Mouse (Mus musculus) spleen, adult 2 months (tissue): ENCODE results near the gene E2f3. TPM values are rescaled to one million over a fixed set of nuclear protein-coding genes. Genes with fewer than 3 reads are reported as not detected.

Experiments
- DNase-seq, 2 experiments: peaks; one replicate each; pipeline versions ENCODE4 v3.0.0 to v3.0.0-alpha.2; 2012 to 2021; ENCODE audit warnings: low spot score in 2 of 2, low read depth in 1 of 2
- H3K27ac ChIP-seq: fragments of 200-500 bp; 2 replicates; pipeline ENCODE4 v1.5.1; 2012; ENCODE audit warnings: low read length, inconsistent platforms; ENCODE audit not compliant: insufficient read depth
- H3K27me3 ChIP-seq: fragments of 200-500 bp; 2 replicates; pipeline ENCODE4 v1.6.1; 2012; ENCODE audit warnings: mild to moderate bottlenecking, moderate library complexity, low read length, inconsistent platforms; ENCODE audit not compliant: control insufficient read depth, insufficient read depth
- H3K36me3 ChIP-seq: fragments of 200-500 bp; 2 replicates; pipeline ENCODE4 v1.6.1; 2012; ENCODE audit warnings: mild to moderate bottlenecking, low read length, inconsistent platforms; ENCODE audit not compliant: control insufficient read depth, insufficient read depth
- H3K4me1 ChIP-seq: fragments of 200-500 bp; 2 replicates; pipeline ENCODE4 v1.6.1; 2011; ENCODE audit warnings: inconsistent platforms; ENCODE audit not compliant: control insufficient read depth, insufficient read depth, insufficient read length
- H3K4me3 ChIP-seq: fragments of 200-500 bp; 2 replicates; pipeline ENCODE4 v1.5.1; 2011; ENCODE audit warnings: mild to moderate bottlenecking, inconsistent platforms; ENCODE audit not compliant: insufficient read depth, insufficient read length; ENCODE audit errors: extremely low read depth
- CTCF ChIP-seq: fragments of 200-500 bp; IDR thresholded peaks from 2 replicates; pipeline ENCODE4 v1.5.1; 2011; ENCODE audit warnings: mild to moderate bottlenecking, inconsistent platforms; ENCODE audit not compliant: insufficient read depth, insufficient read length, insufficient replicate concordance; ENCODE audit errors: extremely low read depth
- POLR2A ChIP-seq: fragments of 200-500 bp; IDR thresholded peaks from 2 replicates; pipeline ENCODE4 v1.6.1; 2011; ENCODE audit warnings: low read depth, low read length, inconsistent platforms
- WGBS: fragments of 180-500 bp; shearing (Covaris S2); methylation state at CpG from one replicate; pipeline ENCODE4 v1.1.7; 2018; 5-methylcytosine and 5-hydroxymethylcytosine counted together
- polyA plus RNA-seq: library from polyadenylated mRNA; depleted of rRNA; stranded (reverse); fragments of >200 nt; gene quantifications from 2 replicates; pipeline ENCODE4 v1.2.3, GENCODE M21; 2012

Gene E2f3
- polyA plus RNA-seq, 1 experiment, result 2.1 TPM

DNA sequence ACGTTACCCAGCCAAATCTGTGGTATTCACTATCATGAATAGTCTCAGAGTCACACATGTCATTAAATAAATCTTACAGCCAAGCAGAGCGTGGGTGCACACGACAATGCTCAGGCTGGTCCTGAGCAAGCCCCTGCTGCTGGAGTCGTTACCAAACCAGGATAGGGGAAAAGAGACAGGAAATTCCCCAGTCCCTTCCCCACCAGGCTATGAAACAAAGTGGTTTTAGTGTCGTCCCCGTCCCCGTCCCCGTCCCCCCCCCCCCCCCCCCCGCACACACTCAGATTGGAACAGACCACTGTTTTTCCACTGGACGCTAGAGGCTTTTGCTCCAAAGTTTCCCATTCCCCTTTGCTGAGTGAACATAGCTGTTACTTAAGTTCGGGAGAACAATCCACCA, 30.6 kb downstream of the E2f3 start:
- peaks cover 8% of the 10 kb centered on the region; the same call in 1 of the 2 replicates for H3K4me1 ChIP-seq
- no peaks in the 10 kb centered on the region for H3K36me3 ChIP-seq
- 85% methylated on average over 11 of the region's 11 CpGs for WGBS
- no peaks in the 10 kb centered on the region for H3K27me3 ChIP-seq
- H3K4me3 ChIP-seq, result no peak overlapping the region
- TF ChIP-seq CTCF, result no peak
- no peak for TF ChIP-seq POLR2A
- no peak overlapping the region for H3K27ac ChIP-seq
- DNase-seq, result no peak

DNA sequence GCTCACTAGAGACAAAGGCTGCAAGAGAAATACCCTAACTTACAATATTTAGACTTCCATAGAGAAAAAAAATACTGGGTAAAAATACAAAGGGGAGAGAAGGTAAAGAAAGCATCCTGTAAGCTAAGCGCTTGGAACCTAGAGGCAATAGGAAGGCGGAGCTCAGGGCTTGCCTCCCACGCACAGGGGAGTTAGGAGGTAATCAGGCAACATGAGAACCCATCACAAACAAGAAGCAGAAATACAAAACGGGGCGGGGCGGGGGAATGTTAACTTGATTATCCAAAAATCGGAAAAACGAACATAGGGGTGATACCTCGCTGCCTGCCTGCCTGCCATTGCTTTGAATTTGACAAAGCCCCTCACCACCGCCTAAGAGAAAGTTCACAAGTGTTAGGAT, 31.1 kb downstream of the E2f3 start:
- 95% methylated on average over 10 of the region's 10 CpGs for WGBS
- peaks cover 8% of the 10 kb centered on the region; the same call in 1 of the 2 replicates for H3K4me1 ChIP-seq
- no peaks in the 10 kb centered on the region for H3K27me3 ChIP-seq
- H3K4me3 ChIP-seq, result no peak overlapping the region
- no peak overlapping the region for H3K27ac ChIP-seq
- no peak for TF ChIP-seq CTCF
- TF ChIP-seq POLR2A, result no peak
- DNase-seq, result no peak
- no peaks in the 10 kb centered on the region for H3K36me3 ChIP-seq

DNA sequence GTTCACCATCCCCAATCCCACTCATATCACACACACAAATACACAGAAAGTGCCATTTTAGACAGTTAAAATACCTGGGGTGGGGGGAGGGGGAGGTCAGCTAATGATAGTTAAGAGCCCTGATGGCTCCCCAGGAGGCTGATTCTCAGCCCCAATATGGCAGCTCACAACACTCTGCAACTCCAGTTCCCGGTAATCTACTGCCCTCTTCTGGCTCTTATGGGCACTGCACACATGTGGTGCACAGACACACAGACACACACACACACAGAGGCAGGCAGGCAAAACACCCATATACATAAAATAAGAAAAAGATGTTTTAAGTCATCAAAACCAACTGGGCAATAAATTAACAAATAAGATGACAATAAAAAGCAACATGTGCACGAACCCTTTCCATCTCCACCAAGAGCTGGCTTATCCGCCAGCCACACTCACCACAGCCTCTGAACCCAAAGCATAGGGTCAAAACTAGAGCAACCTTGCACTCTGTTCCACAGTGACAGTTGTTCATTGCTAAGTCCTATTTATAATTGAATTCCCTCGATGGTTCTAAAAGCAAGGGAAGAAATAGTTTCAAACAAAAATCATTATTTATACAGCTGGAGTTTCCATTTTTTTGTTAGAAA, 32.3 kb downstream of the E2f3 start:
- TF ChIP-seq POLR2A (no peak), CTCF (no peak)
- Histone ChIP-seq H3K27me3 (no peaks in the 10 kb centered on the region), H3K36me3 (no peaks in the 10 kb centered on the region), H3K27ac (no peak overlapping the region), H3K4me1 (peaks cover 8% of the 10 kb centered on the region; the same call in 1 of the 2 replicates), H3K4me3 (no peak overlapping the region)
- DNase-seq, result no peak
- 94% methylated on average over 4 of the region's 4 CpGs for WGBS

DNA sequence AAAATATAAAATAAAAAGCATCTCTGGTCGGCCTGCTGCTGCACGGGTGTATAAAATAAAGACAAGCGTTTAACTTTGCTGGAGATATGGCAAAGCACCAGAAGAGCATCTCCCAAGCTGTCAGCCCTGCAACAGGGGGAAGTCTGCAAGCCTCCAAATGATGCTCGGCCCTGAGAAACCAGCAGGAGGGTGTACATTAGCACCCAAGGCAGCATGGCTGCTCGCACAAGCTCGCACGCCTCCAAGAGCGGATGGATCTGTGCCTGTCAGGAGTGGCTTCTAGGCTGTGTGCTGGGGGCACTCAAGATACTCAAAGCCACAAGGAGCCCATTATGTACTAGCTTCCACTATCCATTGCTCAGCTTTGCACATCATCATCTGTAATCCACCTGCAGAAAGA, 39.8 kb downstream of the E2f3 start:
- TF ChIP-seq CTCF (no peak), POLR2A (no peak)
- DNase-seq, result no peak
- no peaks in the 10 kb centered on the region for H3K4me1 ChIP-seq
- H3K27ac ChIP-seq, result no peak overlapping the region
- H3K27me3 ChIP-seq, result no peaks in the 10 kb centered on the region
- H3K4me3 ChIP-seq, result no peak overlapping the region
- WGBS, result 95% methylated on average over 8 of the region's 8 CpGs
- H3K36me3 ChIP-seq, result no peaks in the 10 kb centered on the region

DNA sequence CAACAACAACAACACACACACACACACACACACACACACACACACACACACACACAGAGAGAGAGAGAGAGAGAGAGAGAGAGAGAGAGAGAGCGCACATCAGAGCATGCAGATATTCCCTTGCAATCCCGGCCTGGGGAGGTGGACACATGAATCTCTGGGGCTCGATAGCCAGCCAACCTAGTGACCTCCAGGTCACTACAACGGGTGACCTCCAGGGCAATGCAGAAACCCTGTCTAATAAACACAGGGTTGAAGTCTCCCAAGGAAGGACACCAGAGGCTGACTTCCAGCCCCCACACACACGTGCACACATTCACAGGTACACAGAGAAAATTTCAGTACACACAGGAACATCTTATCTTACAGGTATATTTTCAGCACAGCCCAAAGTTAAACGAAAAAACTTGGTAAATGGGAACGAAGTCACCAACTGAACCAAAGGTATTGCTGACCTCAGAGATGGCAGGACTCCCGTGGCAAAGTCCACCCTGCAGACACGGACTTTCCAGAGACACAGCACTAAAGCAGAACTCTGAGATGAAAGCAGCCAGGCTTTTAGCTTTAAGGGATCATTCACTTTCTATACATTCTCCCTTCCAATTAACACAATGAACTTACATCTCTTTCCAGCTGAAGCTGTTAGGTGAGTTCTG, 40.8 kb downstream of the E2f3 start:
- H3K36me3 ChIP-seq, result no peaks in the 10 kb centered on the region
- WGBS, result 90% methylated on average over 9 of the region's 9 CpGs

DNA sequence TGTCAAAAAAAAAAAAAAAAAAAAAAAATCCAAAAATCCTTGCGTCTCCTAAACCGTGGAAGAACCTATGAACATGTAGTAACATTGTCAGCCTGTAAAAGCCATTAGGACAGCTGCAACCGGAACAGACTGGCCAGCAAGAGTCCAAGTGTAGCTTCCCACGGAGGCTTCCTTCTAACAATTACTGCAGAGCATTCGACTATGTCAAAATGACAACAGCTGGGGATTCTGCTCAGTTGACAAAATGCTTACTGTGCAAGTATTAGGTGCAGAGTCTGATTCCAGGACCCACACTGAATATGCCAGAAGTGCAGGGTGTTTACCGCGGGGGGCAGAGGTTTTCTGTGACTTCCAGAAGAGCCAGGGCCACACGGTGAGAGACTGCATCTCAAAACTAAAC, 41.4 kb downstream of the E2f3 start:
- Histone ChIP-seq H3K36me3 (no peaks in the 10 kb centered on the region), H3K4me3 (no peak overlapping the region), H3K27me3 (no peaks in the 10 kb centered on the region), H3K4me1 (no peaks in the 10 kb centered on the region), H3K27ac (no peak overlapping the region)
- TF ChIP-seq POLR2A (no peak), CTCF (no peak)
- WGBS, result 86% methylated on average over 8 of the region's 8 CpGs
- DNase-seq, result no peak

More for the DNA sequence above, 40.8 kb downstream of the E2f3 start:
- Histone ChIP-seq H3K27ac (no peak overlapping the region), H3K4me1 (no peaks in the 10 kb centered on the region), H3K27me3 (no peaks in the 10 kb centered on the region), H3K4me3 (no peak overlapping the region)
- DNase-seq, result no peak
- TF ChIP-seq CTCF, result no peak
- no peak for TF ChIP-seq POLR2A

DNA sequence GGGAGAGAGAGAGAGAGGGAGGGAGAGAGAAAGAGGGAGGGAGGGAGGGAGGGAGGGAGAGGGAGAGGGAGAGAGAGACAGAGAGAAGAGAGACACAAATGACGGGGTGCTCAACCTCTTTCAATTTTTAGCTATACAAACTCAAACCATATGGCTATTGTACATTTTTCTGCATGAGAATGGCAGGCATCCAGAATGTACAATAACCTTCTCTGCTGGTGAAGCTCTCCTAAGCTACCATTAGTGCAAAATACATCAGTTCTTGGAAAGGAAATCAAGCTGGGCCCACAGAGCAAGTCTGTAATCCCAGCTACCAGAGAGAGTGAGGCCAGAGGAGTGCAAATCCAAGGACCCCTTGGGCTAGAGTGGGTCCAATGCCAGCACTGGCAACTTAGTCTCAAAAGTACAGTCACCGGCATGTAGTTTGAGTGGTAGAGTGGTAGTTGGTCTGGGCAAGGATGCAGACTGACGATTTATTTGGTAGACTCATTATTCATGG, 42.3 kb downstream of the E2f3 start:
- Histone ChIP-seq H3K4me3 (no peak overlapping the region), H3K27me3 (no peaks in the 10 kb centered on the region), H3K4me1 (no peaks in the 10 kb centered on the region), H3K36me3 (no peaks in the 10 kb centered on the region), H3K27ac (no peak overlapping the region)
- no peak for DNase-seq
- TF ChIP-seq POLR2A (no peak), CTCF (no peak)
- 94% methylated on average over 3 of the region's 3 CpGs for WGBS
